Mouse (Mus musculus): ENCODE measurements at regions not wholly inside any gene's neighbourhood (a gene's known extent, or its start where the extent isn't known, plus 50 kb on each side); places are given as distances from the start of the nearest gene placed in this dataset.

DNA sequence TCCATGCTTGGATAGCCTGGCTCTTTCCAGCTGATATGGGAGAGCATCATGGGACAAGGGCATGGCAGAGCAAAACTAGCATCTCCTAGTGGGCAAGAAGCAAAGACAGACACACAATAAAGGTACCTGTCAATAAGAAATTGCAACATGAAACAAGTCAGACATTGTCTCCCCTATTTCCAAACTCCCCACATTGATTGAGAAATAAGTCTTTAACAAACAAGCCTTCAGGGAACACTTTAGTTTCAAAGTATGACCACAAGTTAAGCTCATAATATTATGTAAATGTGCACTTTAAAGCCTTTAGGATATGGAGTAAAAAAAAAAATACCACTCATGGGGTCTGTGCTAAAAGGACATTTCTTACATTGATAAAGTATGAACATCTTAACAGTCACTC lies 51.5 kb upstream of the Speer4f2 start:
- TF ChIP-seq CTCF (conservative IDR thresholded peaks at IDR 0.05; ENCODE audit: insufficient read depth, insufficient read length, low read depth, low read length), result no peak
- TF ChIP-seq POLR2A (IDR thresholded peaks at IDR 0.05; ENCODE audit: low read depth, low read length), result no peak
